Mouse (Mus musculus) hindbrain, embryonic 13.5 days (tissue): Measurements from ENCODE around the gene Fam169b. TPM values are rescaled to one million over a fixed set of nuclear protein-coding genes. Genes with fewer than 3 reads are reported as not detected.
"Not testable (repeated sequence)": the region's sequence is repeated elsewhere in the genome, so short reads cannot be mapped to it uniquely, and the experiment has no call there.

Experiments
- ATAC-seq: fragments of 200-750 bp; cut with Nextera tagmentation; 2 replicates; pipeline ENCODE4 v1.8.0; 2017; ENCODE audit warnings: moderate TSS enrichment; ENCODE audit not compliant: low FRiP score
- H3K27ac ChIP-seq: fragments of 300-500 bp; sonication (generic); 2 replicates; pipeline ENCODE4 v1.5.1; 2015; ENCODE audit warnings: inconsistent platforms, mild to moderate bottlenecking, moderate library complexity
- H3K27me3 ChIP-seq: fragments of 300-500 bp; sonication (generic); 2 replicates; pipeline ENCODE4 v1.6.1; 2015; ENCODE audit warnings: mild to moderate bottlenecking, inconsistent platforms
- H3K36me3 ChIP-seq: fragments of 300-500 bp; sonication (generic); 2 replicates; pipeline ENCODE4 v1.6.1; 2015; ENCODE audit warnings: mild to moderate bottlenecking, inconsistent platforms
- H3K4me1 ChIP-seq: fragments of 300-500 bp; sonication (generic); replicated peaks from 2 replicates; pipeline ENCODE4 v1.6.1; 2015; ENCODE audit warnings: inconsistent platforms
- H3K4me2 ChIP-seq: fragments of 300-500 bp; sonication (generic); 2 replicates; pipeline ENCODE4 v1.6.1; 2015; ENCODE audit warnings: inconsistent platforms, mild to moderate bottlenecking, moderate library complexity
- H3K4me3 ChIP-seq: fragments of 300-500 bp; sonication (generic); 2 replicates; pipeline ENCODE4 v1.5.1; 2015; ENCODE audit warnings: mild to moderate bottlenecking, inconsistent platforms
- H3K9ac ChIP-seq: fragments of 300-500 bp; sonication (generic); 2 replicates; pipeline ENCODE4 v1.6.1; 2015; ENCODE audit warnings: mild to moderate bottlenecking, inconsistent platforms
- H3K9me3 ChIP-seq: fragments of 300-500 bp; sonication (generic); 2 replicates; pipeline ENCODE4 v1.6.1; 2016; ENCODE audit warnings: inconsistent platforms
- WGBS: fragments of 180-500 bp; shearing (Covaris S2); methylation state at CpG from one replicate; pipeline ENCODE4 v1.1.7; 2015; 5-methylcytosine and 5-hydroxymethylcytosine counted together
- polyA plus RNA-seq: library from polyadenylated mRNA; unstranded; fragments of >200 nt; fragmentation: Nextera tagmentation; extraction: Ambion mirVana; gene quantifications from 2 replicates; pipeline ENCODE4 v1.2.1, GENCODE M21; 2015

The Fam169b gene
- polyA plus RNA-seq, 1 experiment from 2014 or later = 0.14 TPM

GRCm38 (mm10) chr7:68266691-68267090 lies 6.9 kb upstream of the Fam169b start:
- Histone ChIP-seq H3K4me2 (peak overlapping the region; percentile 21; the same call in 1 of the 2 replicates), H3K27me3 (peaks cover 23% of the 10 kb centered on the region; the same call in 1 of the 2 replicates), H3K4me3 (no peak overlapping the region), H3K4me1 (peaks cover 25% of the 10 kb centered on the region), H3K9ac (no peak overlapping the region), H3K27ac (no peak overlapping the region), H3K36me3 (no peaks in the 10 kb centered on the region), H3K9me3 (no peaks in the 10 kb centered on the region)
- no peak for ATAC-seq
- 20% methylated on average over 6 of the region's 6 CpGs for WGBS

- H3K36me3 ChIP-seq = no peaks in the 10 kb centered on the region
- no peak overlapping the region for H3K4me3 ChIP-seq
- no peak overlapping the region for H3K27ac ChIP-seq
- H3K4me1 ChIP-seq = peaks cover 10% of the 10 kb centered on the region
- H3K9me3 ChIP-seq = no peaks in the 10 kb centered on the region
- ATAC-seq = no peak
- no peak overlapping the region for H3K4me2 ChIP-seq
- whole genome bisulfite sequencing = 85% methylated on average over 4 of the region's 4 CpGs
- no peak overlapping the region for H3K9ac ChIP-seq
- H3K27me3 ChIP-seq = peaks cover 17% of the 10 kb centered on the region
Measured at GRCm38 (mm10) chr7:68270551-68270950, 3.1 kb upstream of the Fam169b start.

- Histone ChIP-seq H3K36me3 (no peaks in the 10 kb centered on the region), H3K27me3 (peaks cover 25% of the 10 kb centered on the region), H3K9ac (no peak overlapping the region), H3K4me2 (no peak overlapping the region), H3K4me3 (no peak overlapping the region), H3K4me1 (peaks cover 16% of the 10 kb centered on the region), H3K9me3 (no peaks in the 10 kb centered on the region), H3K27ac (no peak overlapping the region)
- ATAC-seq = no peak
- WGBS = 95% methylated on average over 6 of the region's 6 CpGs
Measured at GRCm38 (mm10) chr7:68271816-68272215, 1.8 kb upstream of the Fam169b start.

- Histone ChIP-seq H3K4me2 (no peak overlapping the region), H3K27me3 (peaks cover 33% of the 10 kb centered on the region), H3K9me3 (no peaks in the 10 kb centered on the region), H3K4me3 (no peak overlapping the region), H3K4me1 (peaks cover 19% of the 10 kb centered on the region), H3K27ac (no peak overlapping the region), H3K9ac (no peak overlapping the region), H3K36me3 (no peaks in the 10 kb centered on the region)
- no peak for ATAC-seq
- 78% methylated on average over 10 of the region's 10 CpGs for WGBS
Measured at GRCm38 (mm10) chr7:68272607-68273006, 1.0 kb upstream of the Fam169b start.

GRCm38 (mm10) chr7:68274218-68274617 lies 579 bp downstream of the Fam169b start:
- H3K9ac ChIP-seq = no peak overlapping the region
- H3K27me3 ChIP-seq = peaks cover 49% of the 10 kb centered on the region
- no peak overlapping the region for H3K4me2 ChIP-seq
- no peaks in the 10 kb centered on the region for H3K9me3 ChIP-seq
- H3K4me1 ChIP-seq = peaks cover 19% of the 10 kb centered on the region
- no peak for ATAC-seq
- WGBS = 68% methylated on average over 2 of the region's 2 CpGs
- H3K4me3 ChIP-seq = no peak overlapping the region
- H3K36me3 ChIP-seq = no peaks in the 10 kb centered on the region
- no peak overlapping the region for H3K27ac ChIP-seq

- no peak overlapping the region for H3K9ac ChIP-seq
- no peak overlapping the region for H3K4me2 ChIP-seq
- H3K27ac ChIP-seq = no peak overlapping the region
- WGBS = 63% methylated on average over 9 of the region's 9 CpGs
- no peak for ATAC-seq
- H3K27me3 ChIP-seq = peaks cover 51% of the 10 kb centered on the region
- no peaks in the 10 kb centered on the region for H3K9me3 ChIP-seq
- H3K4me1 ChIP-seq = peaks cover 19% of the 10 kb centered on the region
- H3K4me3 ChIP-seq = no peak overlapping the region
- no peaks in the 10 kb centered on the region for H3K36me3 ChIP-seq
Measured at GRCm38 (mm10) chr7:68274951-68275350, 1.3 kb downstream of the Fam169b start.

GRCm38 (mm10) chr7:68275445-68275837 lies 1.8 kb downstream of the Fam169b start:
- H3K4me2 ChIP-seq = peak overlapping the region; percentile 60
- H3K9me3 ChIP-seq, ATAC-seq, H3K27ac ChIP-seq, H3K36me3 ChIP-seq: not testable (repeated sequence)
- peaks cover 19% of the 10 kb centered on the region for H3K4me1 ChIP-seq
- peak overlapping the region; percentile 49; the same call in 1 of the 2 replicates for H3K9ac ChIP-seq
- WGBS = 45% methylated on average over 9 of the region's 9 CpGs
- H3K27me3 ChIP-seq = peaks cover 51% of the 10 kb centered on the region
- H3K4me3 ChIP-seq = peak overlapping the region; percentile 32

GRCm38 (mm10) chr7:68275838-68276731 lies 2.4 kb downstream of the Fam169b start:
- peaks cover 51% of the 10 kb centered on the region for H3K27me3 ChIP-seq
- no peaks in the 10 kb centered on the region for H3K9me3 ChIP-seq
- no peaks in the 10 kb centered on the region for H3K36me3 ChIP-seq
- H3K9ac ChIP-seq = peak overlapping the region; percentile 49; the same call in 1 of the 2 replicates
- peaks cover 19% of the 10 kb centered on the region for H3K4me1 ChIP-seq
- ATAC-seq = no peak
- peak overlapping the region; percentile 60 for H3K4me2 ChIP-seq
- peak overlapping the region; percentile 32 for H3K4me3 ChIP-seq
- 6% methylated on average over 36 of the region's 36 CpGs for WGBS
- no peak overlapping the region for H3K27ac ChIP-seq

- no peaks in the 10 kb centered on the region for H3K36me3 ChIP-seq
- peaks cover 19% of the 10 kb centered on the region for H3K4me1 ChIP-seq
- no peak for ATAC-seq
- no peaks in the 10 kb centered on the region for H3K9me3 ChIP-seq
- H3K9ac ChIP-seq = no peak overlapping the region
- 34% methylated on average over 11 of the region's 11 CpGs for WGBS
- H3K4me2 ChIP-seq = no peak overlapping the region
- H3K4me3 ChIP-seq = no peak overlapping the region
- peaks cover 51% of the 10 kb centered on the region for H3K27me3 ChIP-seq
- H3K27ac ChIP-seq = no peak overlapping the region
Measured at GRCm38 (mm10) chr7:68277054-68277896, 3.6 kb downstream of the Fam169b start.

GRCm38 (mm10) chr7:68277897-68278270 lies 4.2 kb downstream of the Fam169b start:
- no peaks in the 10 kb centered on the region for H3K36me3 ChIP-seq
- H3K4me3 ChIP-seq = no peak overlapping the region
- no peak overlapping the region for H3K4me2 ChIP-seq
- no peaks in the 10 kb centered on the region for H3K9me3 ChIP-seq
- no peak overlapping the region for H3K9ac ChIP-seq
- H3K27me3 ChIP-seq = peaks cover 51% of the 10 kb centered on the region
- peaks cover 19% of the 10 kb centered on the region for H3K4me1 ChIP-seq
- 52% methylated on average over 4 of the region's 4 CpGs for WGBS
- no peak overlapping the region for H3K27ac ChIP-seq
- ATAC-seq = no peak

GRCm38 (mm10) chr7:68278385-68278784 lies 4.7 kb downstream of the Fam169b start:
- no peak overlapping the region for H3K4me2 ChIP-seq
- WGBS = 94% methylated on average over 6 of the region's 6 CpGs
- no peak overlapping the region for H3K27ac ChIP-seq
- peaks cover 51% of the 10 kb centered on the region for H3K27me3 ChIP-seq
- H3K4me1 ChIP-seq = peaks cover 19% of the 10 kb centered on the region
- H3K36me3 ChIP-seq = no peaks in the 10 kb centered on the region
- no peak overlapping the region for H3K4me3 ChIP-seq
- ATAC-seq = no peak
- no peaks in the 10 kb centered on the region for H3K9me3 ChIP-seq
- H3K9ac ChIP-seq = no peak overlapping the region

- Histone ChIP-seq H3K4me1 (peaks cover 19% of the 10 kb centered on the region), H3K36me3 (no peaks in the 10 kb centered on the region), H3K27me3 (peaks cover 48% of the 10 kb centered on the region), H3K4me2 (no peak overlapping the region), H3K9ac (no peak overlapping the region), H3K27ac (no peak overlapping the region), H3K4me3 (no peak overlapping the region), H3K9me3 (no peaks in the 10 kb centered on the region)
- no peak for ATAC-seq
- 79% methylated on average over 6 of the region's 6 CpGs for WGBS
Measured at GRCm38 (mm10) chr7:68278908-68279307, 5.3 kb downstream of the Fam169b start.
